Mouse (Mus musculus) adrenal gland (tissue): Measurements from ENCODE around the gene Fgf10.

Source experiments
- intact Hi-C: fragments of 180-260 bp; cut with DNase I; formaldehyde crosslinking; loops from one replicate; pipeline ENCODE4 v1.15.1; 2025

The Fgf10 gene

DNA sequence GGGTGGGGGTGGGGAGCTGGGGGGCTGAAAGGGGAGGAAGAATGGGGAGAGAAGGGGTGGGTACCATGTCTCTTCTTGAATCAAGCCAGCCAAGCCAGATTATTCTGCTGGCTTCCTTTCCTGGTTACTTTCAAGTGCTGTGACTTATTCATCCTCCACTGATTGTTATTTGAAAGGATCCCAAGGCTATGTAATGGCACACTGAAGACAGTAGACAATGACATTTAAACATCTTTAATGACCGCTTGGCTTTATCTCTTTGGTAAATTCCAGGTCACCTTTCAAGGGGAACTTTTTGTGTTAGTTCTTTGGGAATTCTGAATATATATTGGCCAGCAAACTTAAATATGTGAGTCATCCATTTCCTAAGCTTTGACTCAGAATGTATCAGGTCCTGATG, 47.1 kb downstream of the Fgf10 start:
- intact Hi-C loops = no loop called here

DNA sequence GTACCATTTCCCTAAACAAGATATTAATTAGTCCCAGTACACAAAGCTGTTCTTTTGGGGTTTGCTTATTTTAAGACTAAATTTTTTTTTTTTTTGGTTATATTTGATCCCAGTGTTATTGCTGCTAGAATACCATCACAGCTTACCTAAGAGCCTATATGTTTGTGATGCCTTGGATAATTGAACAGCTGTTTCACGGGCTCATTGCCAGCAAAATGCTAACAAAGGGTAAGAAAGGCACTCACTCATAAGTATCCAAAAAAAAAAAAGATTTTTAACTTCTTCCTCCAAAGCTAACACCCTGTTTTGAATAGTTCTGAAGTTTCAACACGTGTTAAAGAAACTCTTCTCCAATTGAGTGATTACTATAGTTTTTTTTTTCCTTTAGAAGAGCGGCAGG, 48.8 kb downstream of the Fgf10 start:
- intact Hi-C loops = no loop called here

DNA sequence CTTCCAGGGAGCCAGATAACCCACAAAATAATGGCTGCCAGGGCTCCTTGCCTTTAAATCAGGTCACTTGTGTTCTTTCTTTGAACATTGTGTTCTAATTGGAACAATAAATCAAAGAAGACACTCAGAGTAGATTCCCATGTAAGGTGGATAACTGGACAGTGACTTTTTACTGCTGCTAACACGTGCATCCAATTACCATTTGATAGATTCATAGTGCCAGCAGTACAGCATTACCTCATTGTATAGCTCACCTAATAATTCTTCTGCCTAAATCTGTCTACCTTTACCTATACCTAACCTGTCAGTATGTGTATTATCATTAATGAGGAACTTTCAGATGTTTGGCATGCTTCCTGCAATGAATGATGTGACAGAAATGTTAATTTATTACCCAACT, 52.1 kb downstream of the Fgf10 start:
- intact Hi-C loops = no loop called here

DNA sequence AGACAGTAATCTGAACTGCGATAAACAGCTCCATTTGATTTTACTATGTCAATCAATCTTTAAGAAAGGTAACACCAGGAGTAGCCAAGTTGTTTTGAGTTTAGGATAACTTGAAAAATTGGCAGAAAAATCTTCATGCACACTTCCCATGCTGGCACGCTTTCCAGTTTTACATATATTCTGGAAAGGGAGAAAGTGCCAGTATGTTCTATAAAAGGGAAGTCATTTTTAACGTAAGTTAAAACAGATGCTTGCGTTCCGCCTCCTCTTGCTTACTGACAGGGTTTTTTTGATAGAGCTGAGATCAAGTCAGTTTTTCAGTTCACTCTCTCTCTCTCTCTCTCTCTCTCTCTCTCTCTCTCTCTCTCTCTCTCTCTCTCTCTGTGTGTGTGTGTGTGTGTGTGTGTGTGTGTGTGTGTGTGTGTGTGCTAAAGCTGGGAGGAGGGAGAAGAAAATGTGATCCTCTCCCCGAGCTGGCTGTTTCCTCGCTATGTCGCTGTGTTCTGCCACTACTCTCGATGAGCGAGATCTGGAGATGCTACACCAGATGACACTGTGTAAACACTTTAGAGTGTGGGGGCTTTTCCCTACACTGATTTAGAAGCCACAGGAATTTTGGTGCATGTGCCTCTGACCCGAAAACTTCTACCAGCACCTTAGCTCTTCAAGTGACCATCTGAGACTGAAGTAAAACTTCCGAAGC, 62.4 kb downstream of the Fgf10 start:
- intact Hi-C loops = no loop called here

DNA sequence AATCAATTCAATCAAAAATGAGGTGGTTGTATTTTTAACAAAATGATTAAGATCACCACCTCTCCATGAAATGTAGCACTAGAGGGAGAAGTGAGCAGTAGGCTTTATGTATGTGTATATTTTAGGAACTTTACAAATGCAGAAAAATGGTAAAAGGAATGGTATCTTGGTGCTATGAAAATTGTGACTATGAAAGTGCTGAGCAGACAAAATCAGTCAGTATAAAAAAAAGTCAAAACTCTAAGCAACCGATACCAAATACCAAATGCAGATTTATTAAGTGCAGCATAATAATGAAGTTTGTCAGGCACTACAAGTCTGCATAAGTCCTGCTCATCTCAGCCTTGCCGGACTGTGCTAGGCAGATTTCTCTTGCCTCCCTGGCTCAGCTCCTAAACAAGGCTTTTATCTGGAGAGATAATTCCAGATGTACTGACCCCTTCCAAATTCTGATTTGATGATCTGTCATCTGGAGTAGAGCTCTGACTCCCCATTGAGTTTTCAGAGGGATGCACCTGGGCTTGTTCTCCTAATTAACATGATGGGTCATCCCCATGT, 70.3 kb downstream of the Fgf10 start:
- intact Hi-C loops = no loop called here

DNA sequence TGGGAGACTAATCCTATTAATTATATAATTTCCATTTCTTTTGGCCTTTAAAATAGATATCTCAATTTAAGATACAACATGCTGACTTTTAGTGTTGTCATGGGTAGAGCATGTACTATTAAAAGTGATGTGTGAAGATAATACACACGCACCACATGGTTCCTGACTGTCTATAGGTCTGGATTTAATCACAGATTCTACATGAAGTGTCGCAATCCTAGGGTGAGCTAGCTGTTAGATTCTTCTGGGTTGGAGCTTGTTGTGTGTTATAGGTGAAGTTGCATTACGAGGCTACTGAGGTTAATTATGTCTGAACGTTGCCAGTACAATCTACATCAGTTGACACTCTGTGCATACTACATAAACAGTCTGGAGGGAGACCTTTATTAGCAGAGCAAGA, 73.2 kb downstream of the Fgf10 start:
- intact Hi-C loops = no loop called here

DNA sequence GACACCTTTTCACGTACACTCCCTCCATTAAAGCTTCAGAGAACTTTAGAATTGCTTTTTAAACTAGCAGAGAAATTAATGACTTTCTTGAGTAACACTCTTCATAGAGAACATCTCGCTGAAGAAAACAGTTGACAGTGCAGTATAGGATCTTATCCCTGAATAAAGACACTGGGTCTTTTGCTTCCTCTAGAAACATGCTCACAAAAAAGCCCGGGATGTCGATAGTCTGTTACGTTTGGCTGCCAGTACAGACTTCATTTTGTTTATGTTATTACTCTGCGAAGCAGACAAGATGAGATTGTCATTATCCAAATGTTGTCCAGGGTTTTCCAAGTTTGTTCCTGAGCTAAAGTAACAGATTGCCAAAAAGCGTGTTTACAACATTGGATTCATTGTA, 75.2 kb downstream of the Fgf10 start:
- intact Hi-C loops = no loop called here

DNA sequence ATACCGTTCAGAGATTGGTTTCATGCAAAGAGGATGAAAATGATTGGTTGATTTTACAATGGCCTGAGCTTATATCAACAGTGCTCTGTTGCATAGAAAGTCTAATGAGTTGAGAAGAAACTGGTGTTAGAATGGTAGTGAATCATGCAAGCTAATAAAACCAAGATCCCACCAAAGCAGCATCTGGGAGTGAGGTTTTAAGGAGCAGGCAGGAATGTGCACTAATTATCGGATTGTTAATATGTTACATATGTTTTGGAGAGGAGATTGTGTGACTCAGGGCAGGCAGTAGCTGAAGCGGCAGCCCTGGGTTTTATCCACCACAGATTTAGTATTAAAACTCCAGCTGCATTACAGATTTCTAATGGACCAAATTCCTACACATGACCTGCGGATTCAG, 76.8 kb downstream of the Fgf10 start:
- intact Hi-C loops = no loop called here

DNA sequence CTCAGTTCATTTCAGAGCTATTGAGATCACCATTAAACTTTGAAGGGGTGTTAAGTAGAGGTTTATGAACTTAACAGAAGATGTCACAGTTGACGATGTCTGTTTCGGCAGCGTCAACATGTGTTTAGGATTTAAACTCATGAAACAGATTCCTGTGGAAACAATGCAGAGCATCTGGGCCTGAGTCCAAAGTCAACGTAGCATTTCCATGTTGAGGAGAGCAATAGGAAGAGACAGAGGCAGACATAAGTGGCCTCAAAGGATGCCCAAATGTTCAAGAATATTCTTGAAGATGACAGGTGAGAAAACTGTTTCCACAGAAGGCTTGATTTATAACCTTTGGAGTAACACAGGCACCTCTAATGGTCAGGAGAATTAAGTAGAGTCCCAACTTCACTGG, 84.4 kb downstream of the Fgf10 start:
- intact Hi-C loops = no loop called here

DNA sequence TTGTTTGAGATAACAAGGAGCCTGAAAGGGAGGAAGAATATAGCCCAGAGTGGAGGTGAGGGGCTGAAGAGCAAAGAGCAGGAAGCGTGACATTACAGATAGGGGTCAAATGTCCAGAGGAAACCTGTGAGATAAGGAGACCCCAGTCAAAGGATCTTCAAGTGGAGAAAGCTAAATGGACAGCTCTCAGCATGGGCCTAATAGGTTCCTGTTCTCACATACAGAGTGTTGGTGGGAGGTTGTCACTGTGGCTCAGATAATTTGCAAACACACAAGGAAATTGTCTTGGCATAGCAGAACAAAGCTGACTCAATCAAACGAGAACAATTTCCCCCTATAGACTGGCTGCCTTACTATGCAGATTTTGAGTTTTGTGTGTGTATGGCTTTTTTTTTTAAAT, 89.4 kb downstream of the Fgf10 start:
- intact Hi-C loops = no loop called here

DNA sequence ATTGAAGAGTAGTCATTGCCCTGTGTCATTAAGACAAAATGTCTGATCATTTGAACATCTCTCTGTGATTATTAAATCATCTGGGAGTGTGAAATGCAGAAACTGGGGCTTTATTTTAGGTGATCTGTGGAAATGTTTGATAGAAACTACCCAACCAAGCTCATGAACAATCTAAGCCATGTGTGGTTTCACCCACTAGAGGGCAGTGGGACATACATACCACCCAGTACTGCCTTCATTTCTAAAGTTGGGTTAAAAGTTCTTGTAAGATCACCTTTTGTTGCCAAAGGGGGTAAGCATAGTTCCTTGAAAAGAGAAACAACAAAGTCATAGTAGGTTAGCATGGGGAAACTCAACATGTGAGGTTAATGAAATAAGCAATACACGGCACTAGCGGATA, 93.4 kb downstream of the Fgf10 start:
- intact Hi-C loops = no loop called here

DNA sequence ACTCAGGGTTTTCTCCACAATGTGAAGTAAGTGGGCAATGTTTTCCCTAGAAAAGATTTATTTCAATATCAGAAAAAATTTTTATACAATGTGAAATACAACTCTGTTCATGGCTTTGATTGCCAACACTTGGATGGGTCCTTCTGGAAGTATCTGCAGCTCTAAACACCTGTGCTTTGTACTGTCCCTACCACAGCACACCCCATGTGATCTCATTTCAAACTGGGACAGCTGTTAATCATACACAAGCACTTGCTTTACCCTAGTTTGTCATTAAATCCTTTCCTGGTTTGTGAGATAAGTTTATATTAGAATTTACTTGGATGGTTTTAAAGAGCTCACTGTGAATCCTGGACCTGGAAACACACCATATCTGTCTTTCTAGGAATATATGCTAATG, 102.6 kb downstream of the Fgf10 start:
- intact Hi-C loops = no loop called here

DNA sequence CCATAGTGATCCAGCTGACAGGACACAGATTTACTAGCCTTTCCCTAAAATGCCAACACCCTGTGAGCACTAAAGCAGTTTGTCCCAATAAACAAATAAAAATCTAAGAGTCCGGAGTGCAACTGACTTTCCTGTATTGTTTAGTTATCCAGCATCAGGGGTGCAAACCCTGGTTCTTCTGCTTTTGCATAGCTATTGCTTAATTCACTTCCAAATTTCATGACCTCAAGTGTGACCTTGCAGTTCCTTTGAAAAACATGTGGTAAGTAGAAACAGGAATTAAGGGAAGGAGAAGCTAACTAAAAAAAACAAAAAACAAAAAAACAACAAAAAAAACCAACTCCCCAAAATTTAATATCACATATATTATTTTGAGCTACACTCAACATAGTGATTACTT, 105.6 kb downstream of the Fgf10 start:
- intact Hi-C loops = no loop called here

DNA sequence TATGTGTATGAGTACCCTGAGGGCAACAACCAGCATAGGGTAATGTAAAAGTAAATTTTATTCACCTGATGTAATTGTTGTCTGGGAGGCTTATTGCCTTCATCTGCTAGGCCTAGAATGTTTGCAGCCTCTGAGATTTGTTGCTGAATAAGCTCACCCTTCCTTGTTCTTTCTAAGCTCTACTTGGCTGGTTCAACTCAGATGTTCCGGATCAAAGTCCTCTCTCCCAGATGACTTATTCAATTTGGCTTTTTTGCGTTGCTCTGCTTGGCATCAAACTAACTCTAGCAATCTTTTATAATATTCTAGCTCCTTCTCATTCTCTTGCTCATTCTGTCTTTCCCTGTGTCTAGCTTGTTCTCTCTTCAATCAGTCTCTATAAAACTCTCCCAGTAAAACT, 109.6 kb downstream of the Fgf10 start:
- intact Hi-C loops = no loop called here

DNA sequence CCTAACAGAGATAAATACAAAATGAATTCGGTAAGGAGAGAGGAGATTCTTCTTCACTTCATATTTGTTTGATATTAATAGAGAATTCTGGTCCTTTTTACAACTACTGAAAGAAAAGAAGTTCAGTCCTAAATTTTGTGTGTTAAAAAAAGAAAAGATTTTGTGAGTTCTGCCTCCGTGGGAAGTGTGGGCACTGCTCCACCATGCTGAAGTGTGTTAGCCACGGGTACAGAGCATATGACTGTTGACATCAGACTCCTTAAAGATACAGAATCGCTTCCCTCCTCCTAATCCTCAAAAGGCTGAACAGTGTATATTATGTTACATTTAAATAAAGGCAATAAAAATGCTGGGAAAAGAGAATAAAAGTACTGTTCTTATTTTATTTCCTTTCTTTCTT, 122.2 kb downstream of the Fgf10 start:
- intact Hi-C loops = no loop called here

DNA sequence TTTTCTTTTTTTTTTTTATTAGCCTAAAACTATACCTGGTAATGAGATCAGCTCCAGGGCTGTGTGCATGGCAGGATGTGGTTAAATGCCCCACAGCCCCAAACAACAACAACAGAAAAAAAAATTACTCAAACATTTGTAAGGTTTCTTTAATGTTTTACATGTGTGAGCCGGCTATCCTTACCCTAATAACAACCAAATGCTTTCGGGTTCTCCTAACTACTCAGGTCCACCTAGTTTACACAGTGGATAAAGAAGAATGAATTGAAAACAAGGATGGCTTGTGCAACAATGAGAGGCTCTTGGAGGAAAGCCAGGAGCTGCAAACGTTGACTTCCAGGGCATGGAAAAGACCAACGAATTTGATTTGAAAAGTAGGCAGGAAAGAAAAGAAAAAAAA, 122.6 kb downstream of the Fgf10 start:
- intact Hi-C loops = no loop called here

DNA sequence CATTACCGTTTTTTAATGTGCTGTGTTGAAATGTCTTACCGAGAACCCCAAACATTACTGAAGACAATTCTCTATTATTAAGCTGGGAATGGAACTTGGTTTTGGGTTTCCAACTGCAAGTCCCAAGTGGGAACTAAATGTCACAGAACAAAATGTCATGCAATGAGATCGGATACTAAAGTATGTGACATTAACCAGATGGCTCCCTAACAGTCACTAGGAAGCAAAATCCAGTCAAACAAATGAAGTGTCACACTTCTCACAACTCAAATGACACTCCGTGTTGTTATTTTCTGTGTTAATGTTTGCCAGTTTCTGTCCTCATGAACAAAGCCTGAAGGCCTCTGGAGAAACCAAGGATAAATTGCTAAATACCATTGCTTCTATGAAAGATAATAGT, 130.6 kb downstream of the Fgf10 start:
- intact Hi-C loops = no loop called here

DNA sequence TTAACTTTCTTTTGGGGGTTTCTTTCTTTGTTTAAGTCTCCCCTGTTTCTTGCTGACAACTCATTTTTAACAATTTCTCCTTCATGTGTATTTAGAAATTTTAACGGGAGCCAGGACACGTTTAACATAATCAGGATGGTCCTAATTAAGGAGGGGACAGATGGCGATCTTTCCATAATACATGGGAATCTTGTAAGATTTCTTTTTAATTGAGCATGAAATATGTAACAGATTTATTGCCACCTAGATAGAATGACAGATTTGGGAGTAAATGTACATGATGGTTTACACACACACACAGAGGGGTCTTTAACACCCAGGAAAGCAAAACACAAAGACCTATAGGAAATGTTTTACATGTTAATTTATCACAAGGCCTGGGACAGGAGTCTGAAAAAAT, 137.1 kb downstream of the Fgf10 start:
- intact Hi-C loops = no loop called here

DNA sequence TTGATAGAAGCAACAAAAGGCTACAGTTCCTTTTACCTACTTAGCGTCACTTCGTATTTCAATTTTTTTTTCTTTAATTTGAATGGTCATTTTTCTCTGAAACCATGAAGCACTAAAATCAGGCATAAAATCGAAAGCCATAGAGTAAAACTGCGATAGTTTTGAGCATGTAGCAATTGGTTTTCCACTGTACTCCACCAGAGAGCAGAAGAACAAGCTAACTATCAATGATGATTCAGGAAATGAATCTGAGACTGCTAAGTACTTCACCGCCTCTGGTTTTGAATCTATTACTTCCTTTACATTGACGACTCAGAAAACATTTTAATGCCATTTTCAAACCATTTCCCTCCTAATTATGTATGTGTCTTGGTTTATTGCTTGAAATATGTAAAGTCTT, 150.2 kb downstream of the Fgf10 start:
- intact Hi-C loops = no loop called here

DNA sequence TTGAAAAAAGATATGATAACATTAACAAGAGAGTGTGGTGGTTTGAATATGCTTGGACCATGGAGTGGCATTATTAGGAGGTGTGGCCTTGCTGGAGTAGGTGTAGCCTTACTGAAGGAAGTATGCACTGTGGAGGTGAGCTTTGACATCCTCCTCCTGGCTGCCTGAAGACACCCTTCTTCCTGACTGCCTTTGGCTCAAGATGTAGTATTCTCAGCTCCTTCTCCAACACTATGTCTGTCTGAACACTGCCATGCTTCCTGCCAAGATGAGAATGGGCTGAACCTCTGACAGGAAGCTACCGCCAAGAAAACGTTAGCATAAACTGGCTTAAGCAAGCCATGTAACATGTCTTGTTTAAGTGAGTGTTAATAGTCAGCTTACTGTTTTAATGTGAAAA, 153.5 kb downstream of the Fgf10 start:
- intact Hi-C loops = no loop called here

DNA sequence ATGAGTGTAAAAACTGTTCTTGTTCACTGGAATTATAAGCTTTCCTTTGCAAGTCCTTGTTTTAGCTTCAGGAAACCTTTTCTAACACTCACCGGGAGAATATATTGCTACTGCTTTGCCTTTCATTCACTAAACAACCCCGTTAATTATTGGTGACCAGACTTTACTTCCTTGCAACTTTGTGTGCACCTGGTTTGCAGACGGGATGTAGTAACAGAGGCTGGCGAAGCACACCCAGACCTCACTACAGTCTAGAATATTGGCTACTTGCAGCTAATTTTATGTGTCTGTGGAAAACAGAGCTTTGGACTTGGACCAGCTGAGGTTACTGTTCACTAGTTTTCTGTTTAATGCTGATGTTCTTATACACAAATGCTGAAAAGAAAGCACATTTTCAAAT, 155.5 kb downstream of the Fgf10 start:
- intact Hi-C loops = no loop called here

DNA sequence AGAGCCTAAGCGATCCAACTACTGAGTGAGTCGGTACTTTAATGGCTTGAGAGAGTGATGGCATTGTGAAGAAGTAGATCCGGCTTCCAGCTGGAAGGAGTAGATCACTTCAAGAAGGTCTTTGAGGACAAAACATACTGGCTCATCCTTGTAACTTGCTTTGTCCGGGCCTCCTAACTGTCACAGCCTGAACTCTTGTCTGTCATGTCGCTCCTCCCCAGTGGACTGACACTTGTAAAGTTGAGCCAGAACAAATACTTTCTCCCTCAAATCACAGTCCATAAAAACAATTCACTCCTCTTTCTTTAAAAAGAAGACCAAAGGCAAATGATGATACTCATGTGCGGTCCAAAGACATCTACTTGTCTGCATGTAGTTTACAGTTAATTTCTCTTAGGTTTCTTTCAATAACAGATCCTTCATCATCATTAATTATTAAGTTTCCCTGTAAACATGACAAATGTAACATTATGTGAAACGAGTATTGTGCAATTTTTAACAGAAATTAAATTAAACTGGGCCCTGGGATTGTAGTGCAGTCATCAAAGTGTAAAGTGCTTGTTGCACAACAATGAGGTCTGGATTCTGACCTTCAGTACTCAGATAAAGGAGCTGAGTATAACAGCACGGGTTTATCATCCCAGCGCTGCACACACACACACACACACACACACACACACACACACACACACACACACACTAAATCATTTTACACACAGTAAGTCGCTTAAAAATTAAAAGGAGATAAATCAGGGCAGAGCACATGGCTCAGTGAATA, 159.2 kb downstream of the Fgf10 start:
- intact Hi-C loops = no loop called here

DNA sequence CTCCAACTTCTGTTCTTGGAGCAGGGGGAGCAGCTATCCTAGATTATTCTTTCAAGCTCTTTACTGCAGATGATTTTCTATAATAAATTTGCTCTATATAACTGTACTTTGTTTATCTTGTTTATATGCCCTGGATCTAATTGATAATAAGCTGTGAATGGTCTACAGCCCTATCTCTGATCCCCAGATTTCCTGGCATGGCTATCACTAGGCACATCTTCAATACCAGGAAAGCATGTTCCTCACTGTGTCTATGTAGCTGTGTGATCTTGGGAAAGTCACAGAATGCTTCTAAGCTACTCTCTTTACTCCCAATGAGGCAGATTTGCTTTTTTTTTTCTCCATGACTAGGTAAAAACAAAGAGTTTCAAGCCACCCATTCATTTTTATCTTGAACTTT, 164.4 kb downstream of the Fgf10 start:
- intact Hi-C loops = no loop called here
